Mouse (Mus musculus): ENCODE results near the gene Gna12. TPM values are rescaled to one million over a fixed set of nuclear protein-coding genes. Genes with fewer than 3 reads are reported as not detected.

Gna12 gene
- polyA plus RNA-seq, 1 experiment = 86.9 TPM

GRCm38 (mm10) chr5:140753223-140753622, 77.0 kb downstream of the Gna12 start:
- no peak for DNase-seq (ENCODE audit: low read depth)

GRCm38 (mm10) chr5:140752639-140753038, 77.6 kb downstream of the Gna12 start:
- no peak for DNase-seq (ENCODE audit: low read depth)

- DNase-seq (ENCODE audit: low read depth) = no peak
Measured at GRCm38 (mm10) chr5:140752041-140752440, 78.2 kb downstream of the Gna12 start.

- DNase-seq (ENCODE audit: low read depth) = no peak
Measured at GRCm38 (mm10) chr5:140750925-140751324, 79.3 kb downstream of the Gna12 start.

GRCm38 (mm10) chr5:140749062-140749875, 81.0 kb downstream of the Gna12 start:
- no peak for DNase-seq (ENCODE audit: low read depth)

GRCm38 (mm10) chr5:140748425-140748824, 81.8 kb downstream of the Gna12 start:
- DNase-seq (ENCODE audit: low read depth) = no peak

GRCm38 (mm10) chr5:140743706-140744131, 86.5 kb downstream of the Gna12 start:
- peak; percentile 79 for DNase-seq (ENCODE audit: low read depth)

- DNase-seq (ENCODE audit: low read depth) = no peak
Measured at GRCm38 (mm10) chr5:140741877-140742276, 88.4 kb downstream of the Gna12 start.

GRCm38 (mm10) chr5:140741040-140741439, 89.2 kb downstream of the Gna12 start:
- no peak for DNase-seq (ENCODE audit: low read depth)

GRCm38 (mm10) chr5:140739813-140740212, 90.4 kb downstream of the Gna12 start:
- DNase-seq (ENCODE audit: low read depth) = no peak

- DNase-seq (ENCODE audit: low read depth) = no peak
Measured at GRCm38 (mm10) chr5:140736166-140736565, 94.1 kb downstream of the Gna12 start.

GRCm38 (mm10) chr5:140735297-140735696, 94.9 kb downstream of the Gna12 start:
- DNase-seq (ENCODE audit: low read depth) = no peak

- DNase-seq (ENCODE audit: low read depth) = no peak
Measured at GRCm38 (mm10) chr5:140733336-140733735, 96.9 kb downstream of the Gna12 start.

GRCm38 (mm10) chr5:140732195-140732594, 98.0 kb downstream of the Gna12 start:
- no peak for DNase-seq (ENCODE audit: low read depth)

GRCm38 (mm10) chr5:140731040-140731797, 99.0 kb downstream of the Gna12 start:
- no peak for DNase-seq (ENCODE audit: low read depth)

GRCm38 (mm10) chr5:140726946-140727740, 103.1 kb downstream of the Gna12 start:
- no peak for DNase-seq (ENCODE audit: low read depth)

GRCm38 (mm10) chr5:140726062-140726839, 104.0 kb downstream of the Gna12 start:
- DNase-seq (ENCODE audit: low read depth) = no peak

- no peak for DNase-seq (ENCODE audit: low read depth)
Measured at GRCm38 (mm10) chr5:140723822-140724221, 106.4 kb downstream of the Gna12 start, which contains the start of gene Amz1. Amz1 (plus strand) TSS chr5:140724127.

GRCm38 (mm10) chr5:140722121-140722520, 108.1 kb downstream of the Gna12 start:
- no peak for DNase-seq (ENCODE audit: low read depth)

GRCm38 (mm10) chr5:140720773-140721172, 109.5 kb downstream of the Gna12 start:
- DNase-seq (ENCODE audit: low read depth) = no peak

GRCm38 (mm10) chr5:140711040-140711439, 119.2 kb downstream of the Gna12 start:
- DNase-seq (ENCODE audit: low read depth) = no peak
